Mouse (Mus musculus) limb, embryonic 14.5 days (tissue): ENCODE data around the gene Zdhhc6. TPM values are rescaled to one million over a fixed set of nuclear protein-coding genes. Genes with fewer than 3 reads are reported as not detected.
A peak's percentile ranks its signal among the peaks of the same experiment; 100 is the strongest.

ENCODE experiments used
- ATAC-seq: fragments of 200-750 bp; cut with Nextera tagmentation; 2 replicates; pipeline ENCODE4 v1.8.0; 2017; ENCODE audit warnings: low read depth, moderate number of reproducible peaks, moderate TSS enrichment; ENCODE audit not compliant: low FRiP score
- DNase-seq: peaks from one replicate; pipeline ENCODE4 v3.0.0-alpha.2; 2015; ENCODE audit warnings: low spot score
- H3K27ac ChIP-seq: fragments of 300-500 bp; sonication (generic); replicated peaks from 2 replicates; pipeline ENCODE4 v1.5.1; 2014; ENCODE audit warnings: low read depth, mild to moderate bottlenecking, low read length, moderate library complexity, mixed read lengths
- H3K27me3 ChIP-seq: fragments of 300-500 bp; sonication (generic); 2 replicates; pipeline ENCODE4 v1.6.1; 2014; ENCODE audit warnings: low read length, mixed read lengths; ENCODE audit not compliant: control insufficient read depth, insufficient read depth
- H3K36me3 ChIP-seq: fragments of 300-500 bp; sonication (generic); 2 replicates; pipeline ENCODE4 v1.6.1; 2014; ENCODE audit warnings: mild to moderate bottlenecking, low read length, moderate library complexity, mixed read lengths; ENCODE audit not compliant: control insufficient read depth, insufficient read depth
- H3K4me1 ChIP-seq: fragments of 300-500 bp; sonication (generic); 2 replicates; pipeline ENCODE4 v1.6.1; 2014; ENCODE audit warnings: antibody characterized with exemption, low read length, mixed read lengths; ENCODE audit not compliant: control insufficient read depth, insufficient read depth
- H3K4me2 ChIP-seq: fragments of 300-500 bp; sonication (generic); replicated peaks from 2 replicates; pipeline ENCODE4 v1.6.1; 2014; ENCODE audit warnings: low read depth, mild to moderate bottlenecking, low read length, moderate library complexity; ENCODE audit not compliant: severe bottlenecking
- H3K4me3 ChIP-seq: fragments of 300-500 bp; sonication (generic); replicated peaks from 2 replicates; pipeline ENCODE4 v1.5.1; 2014; ENCODE audit warnings: low read length
- H3K9ac ChIP-seq: fragments of 300-500 bp; sonication (generic); 2 replicates; pipeline ENCODE4 v1.6.1; 2014; ENCODE audit warnings: mild to moderate bottlenecking, low read depth, low read length, moderate library complexity; ENCODE audit not compliant: severe bottlenecking
- H3K9me3 ChIP-seq: fragments of 300-500 bp; sonication (generic); 2 replicates; pipeline ENCODE4 v1.6.1; 2016; ENCODE audit warnings: low read length; ENCODE audit not compliant: control insufficient read depth
- POLR2A ChIP-seq: fragments of 200-500 bp; IDR thresholded peaks from 2 replicates; pipeline ENCODE4 v1.8.0; 2012; ENCODE audit warnings: inconsistent platforms, mild to moderate bottlenecking, moderate library complexity, borderline replicate concordance; ENCODE audit not compliant: insufficient read depth, insufficient read length; ENCODE audit errors: extremely low read depth
- WGBS: fragments of 180-500 bp; shearing (Covaris S2); extraction: QIAGEN DNeasy Blood & Tissue Kit; methylation state at CpG from one replicate; pipeline ENCODE4 v1.1.7; 2014; 5-methylcytosine and 5-hydroxymethylcytosine counted together
- polyA plus RNA-seq, 2 experiments: library from polyadenylated mRNA; depleted of rRNA in 1 of 2; stranded (reverse) in 1 of 2; unstranded in 1 of 2; fragments of >200 nt; fragmentation: Nextera tagmentation in 1 of 2; extraction: Ambion mirVana in 1 of 2; gene quantifications; 2 replicates each; pipeline versions ENCODE4 v1.2.1 to v1.2.3; 2012 to 2014

Gene Zdhhc6
- polyA plus RNA-seq, 2 experiments, result 32.6 to 78.9 TPM

DNA sequence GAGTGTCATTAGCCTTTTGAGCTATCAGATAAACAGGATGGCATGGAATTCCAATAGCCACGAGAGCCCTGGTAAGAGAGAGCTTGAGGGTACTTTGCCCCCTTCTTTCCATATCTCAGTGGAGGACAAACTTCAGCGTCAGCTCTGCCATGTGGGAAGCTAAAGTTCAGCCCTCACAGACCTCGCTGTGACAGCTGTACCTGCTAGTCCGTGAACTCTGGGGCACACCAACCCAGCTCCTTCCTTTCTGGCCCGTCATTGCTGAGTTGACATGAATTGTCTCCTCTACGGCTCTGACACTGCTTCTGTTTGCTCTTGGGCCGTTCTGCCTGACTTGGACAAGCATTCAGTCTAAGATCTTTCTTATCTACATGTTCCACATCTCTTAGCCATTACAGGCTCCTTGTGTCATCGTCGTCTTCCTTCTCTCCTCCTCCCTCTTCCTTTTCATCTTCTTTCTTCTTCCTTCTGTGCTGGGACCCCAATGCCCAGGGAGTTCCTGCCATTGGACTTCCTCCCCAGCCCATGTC lies 67.8 kb downstream of the Zdhhc6 start:
- 72% methylated on average over 9 of the region's 9 CpGs for WGBS
- ATAC-seq, result no peak

GRCm38 (mm10) chr19:55247563-55247962 lies 68.3 kb downstream of the Zdhhc6 start:
- no peak for DNase-seq
- 77% methylated on average over 5 of the region's 5 CpGs for WGBS
- Histone ChIP-seq H3K9me3 (no peaks in the 10 kb centered on the region), H3K27me3 (no peaks in the 10 kb centered on the region), H3K9ac (no peak overlapping the region), H3K4me3 (no peak overlapping the region), H3K4me2 (no peak overlapping the region), H3K27ac (no peak overlapping the region), H3K36me3 (no peaks in the 10 kb centered on the region), H3K4me1 (no peaks in the 10 kb centered on the region)
- no peak for TF ChIP-seq POLR2A
- ATAC-seq, result no peak

More for the DNA sequence above, 67.8 kb downstream of the Zdhhc6 start:
- Histone ChIP-seq H3K4me2 (no peak overlapping the region), H3K27me3 (no peaks in the 10 kb centered on the region), H3K27ac (no peak overlapping the region), H3K4me1 (no peaks in the 10 kb centered on the region), H3K9me3 (no peaks in the 10 kb centered on the region), H3K4me3 (no peak overlapping the region), H3K36me3 (no peaks in the 10 kb centered on the region), H3K9ac (no peak overlapping the region)
- no peak for DNase-seq
- no peak for TF ChIP-seq POLR2A

DNA sequence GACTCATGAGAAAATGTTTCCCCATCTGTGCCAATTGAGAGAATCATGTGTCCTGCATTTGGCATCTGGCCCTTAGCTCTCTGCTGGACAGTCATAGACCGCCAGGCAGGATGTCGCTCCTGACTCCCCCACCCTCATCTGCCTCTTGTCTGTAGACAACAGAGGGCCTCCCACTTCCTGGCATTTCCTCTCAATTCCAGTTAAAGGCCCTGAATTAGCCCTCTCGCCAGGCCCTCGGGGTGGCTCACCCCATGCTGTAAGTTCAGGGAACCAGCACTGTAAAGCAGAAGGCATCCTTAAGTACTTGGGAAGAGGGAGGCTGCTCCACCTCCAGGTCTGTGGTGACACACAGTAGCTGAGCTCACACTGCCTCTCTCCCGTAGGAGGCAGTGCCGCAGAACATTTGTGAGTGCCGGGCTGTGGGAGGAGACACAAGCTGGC lies 71.0 kb downstream of the Zdhhc6 start:
- Histone ChIP-seq H3K27me3 (no peaks in the 10 kb centered on the region), H3K4me3 (no peak overlapping the region), H3K4me2 (no peak overlapping the region), H3K9ac (no peak overlapping the region), H3K4me1 (no peaks in the 10 kb centered on the region), H3K36me3 (no peaks in the 10 kb centered on the region), H3K27ac (no peak overlapping the region), H3K9me3 (no peaks in the 10 kb centered on the region)
- DNase-seq (peak; percentile 25), ATAC-seq (no peak)
- TF ChIP-seq POLR2A, result no peak
- WGBS, result 15% methylated on average over 7 of the region's 7 CpGs

DNA sequence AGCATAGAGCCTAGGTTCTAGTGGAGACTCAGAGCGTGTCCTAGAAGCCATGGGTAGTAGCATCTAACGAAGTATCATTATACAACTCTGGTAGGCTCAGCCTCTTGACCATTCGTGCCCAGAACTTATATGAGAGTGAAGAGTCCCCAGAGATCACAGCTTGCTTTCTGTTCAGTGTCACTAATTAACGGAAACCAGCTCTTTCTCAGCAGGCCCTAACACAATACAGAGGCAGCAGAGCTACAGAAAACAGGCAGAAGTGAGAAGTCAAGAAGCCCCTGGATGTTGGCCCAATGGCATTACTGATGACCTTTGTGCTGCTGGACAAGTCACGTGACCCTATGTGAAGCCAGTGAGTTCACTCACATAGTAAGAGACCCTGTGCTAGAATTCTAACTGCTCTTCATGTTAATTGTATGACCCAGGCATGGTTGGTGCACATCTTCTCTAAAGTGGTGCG lies 74.6 kb downstream of the Zdhhc6 start, which contains the start of gene Gucy2g:
Gene Gucy2g, minus strand, starts transcription at position 51 of the 460 bp plus-strand sequence.
- H3K27ac ChIP-seq, result no peak within 1 kb of the TSS
- no peaks in the 10 kb centered on the region for H3K4me1 ChIP-seq
- H3K36me3 ChIP-seq, result no peaks in the 10 kb centered on the region
- no peaks in the 10 kb centered on the region for H3K9me3 ChIP-seq
- DNase-seq, result no peak
- WGBS, result 77% methylated on average over 6 of the region's 6 CpGs
- H3K4me2 ChIP-seq, result no peak within 1 kb of the TSS
- no peak within 1 kb of the TSS for H3K4me3 ChIP-seq
- no peak for ATAC-seq
- H3K9ac ChIP-seq, result no peak within 1 kb of the TSS
- no peaks in the 10 kb centered on the region for H3K27me3 ChIP-seq
- TF ChIP-seq POLR2A, result no peak

DNA sequence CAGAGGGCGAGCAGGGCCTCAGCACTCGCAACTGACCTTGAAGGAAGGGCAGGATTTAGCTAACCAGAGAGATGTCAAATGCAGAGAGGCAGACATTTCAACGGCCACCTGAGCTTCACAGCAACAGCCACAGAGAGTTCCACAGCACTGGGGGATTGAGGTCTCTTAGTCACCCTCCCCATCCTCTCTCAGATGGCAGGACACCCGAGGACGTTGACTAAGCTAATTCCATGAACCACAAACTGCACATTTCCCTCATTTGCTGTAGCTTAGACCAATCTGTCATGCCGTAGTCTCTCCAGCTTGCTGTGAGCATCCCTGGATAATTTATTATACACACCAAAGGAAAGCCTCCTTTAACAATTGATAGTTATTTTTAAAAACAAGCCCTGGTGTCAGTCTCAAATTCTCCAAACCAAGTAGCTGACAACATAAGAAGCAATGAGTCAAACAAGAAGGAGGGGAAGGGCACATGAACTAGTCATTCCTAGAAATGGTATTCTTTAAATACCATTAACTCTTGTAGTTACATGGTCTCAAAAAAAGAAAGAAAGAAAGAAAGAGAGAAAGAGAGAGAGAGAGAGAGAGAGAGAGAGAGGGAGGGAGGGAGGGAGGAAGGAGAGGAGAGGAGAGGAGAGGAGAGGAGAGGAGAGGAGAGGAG lies 75.9 kb downstream of the Zdhhc6 start:
- no peak overlapping the region for H3K4me2 ChIP-seq
- H3K4me3 ChIP-seq, result no peak overlapping the region
- no peak overlapping the region for H3K9ac ChIP-seq
- no peaks in the 10 kb centered on the region for H3K4me1 ChIP-seq
- ATAC-seq (no peak), DNase-seq (no peak)
- 81% methylated on average over 6 of the region's 6 CpGs for WGBS
- no peak overlapping the region for H3K27ac ChIP-seq
- H3K9me3 ChIP-seq, result no peaks in the 10 kb centered on the region
- no peaks in the 10 kb centered on the region for H3K36me3 ChIP-seq
- H3K27me3 ChIP-seq, result no peaks in the 10 kb centered on the region
- no peak for TF ChIP-seq POLR2A
